Mouse (Mus musculus): ENCODE results near the gene Lfng. TPM values are rescaled to one million over a fixed set of nuclear protein-coding genes. Genes with fewer than 3 reads are reported as not detected.

Lfng gene
- polyA plus RNA-seq, 1 experiment from 2014 or later, result 16.9 TPM

DNA sequence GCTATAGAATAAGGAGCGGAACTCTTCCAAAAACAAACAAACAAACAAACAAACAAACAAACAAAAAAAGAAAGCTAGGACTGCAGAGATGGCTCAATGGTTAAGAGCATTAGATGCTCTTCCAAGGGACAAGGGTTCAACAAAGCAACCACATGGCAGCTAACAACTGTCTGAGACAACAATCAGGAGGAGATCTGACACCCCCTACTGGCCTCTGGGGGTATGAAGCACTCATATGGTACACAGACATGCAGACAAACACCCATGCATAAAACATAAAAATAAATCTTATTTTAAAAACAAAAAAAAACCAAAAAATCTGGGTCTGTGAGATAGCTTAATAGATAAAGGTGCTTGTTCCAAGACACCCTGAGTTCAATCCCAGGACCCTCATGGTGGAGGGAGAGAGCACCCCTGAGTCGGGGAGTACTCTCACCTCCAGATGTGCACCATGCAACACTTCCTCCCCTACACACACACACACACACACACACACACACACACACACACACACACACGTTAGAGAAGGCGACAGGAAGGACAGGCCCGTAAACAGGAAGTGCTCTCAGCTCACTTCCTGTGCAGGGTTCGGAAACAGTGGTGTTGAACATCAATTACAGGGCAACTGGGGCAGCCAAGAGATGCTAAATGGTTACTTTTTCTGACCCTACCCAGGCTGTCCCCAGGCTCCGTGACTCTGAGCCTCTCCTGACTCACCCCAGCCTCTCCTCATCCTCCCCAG, 29.4 kb downstream of the Lfng start:
- no peak for ATAC-seq (ENCODE audit: insufficient number of reproducible peaks, low FRiP score, low TSS enrichment, low read depth)
- Histone ChIP-seq H3K9ac (no peak overlapping the region), H3K27ac (no peak overlapping the region), H3K27me3 (no peaks in the 10 kb centered on the region), H3K4me1 (peaks cover 22% of the 10 kb centered on the region), H3K9me3 (no peaks in the 10 kb centered on the region), H3K4me2 (no peak overlapping the region), H3K4me3 (no peak overlapping the region), H3K36me3 (peaks cover 69% of the 10 kb centered on the region)
- 82% methylated on average over 7 of the region's 7 CpGs for WGBS

DNA sequence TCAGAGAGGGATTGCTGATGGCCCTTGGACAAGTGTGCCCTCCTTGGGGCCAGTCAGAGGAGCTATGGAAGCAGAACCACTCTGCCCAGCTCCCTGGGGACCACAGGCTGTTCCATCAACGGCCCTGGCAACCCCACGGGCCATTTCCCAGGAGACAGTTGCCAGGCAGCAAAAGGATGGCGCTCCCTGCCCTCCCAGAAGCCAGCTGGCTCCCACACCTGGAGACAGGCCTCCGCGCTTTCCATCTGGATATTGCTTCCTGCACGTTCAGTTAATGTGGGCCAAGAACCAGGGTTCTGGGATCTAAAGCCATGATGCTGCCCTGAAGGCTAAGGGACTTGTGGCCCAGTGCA, 29.9 kb downstream of the Lfng start:
- Histone ChIP-seq H3K27me3 (no peaks in the 10 kb centered on the region), H3K27ac (0 out of 2 replicates have a peak overlapping the region, but pooled peaks have one; percentile 29), H3K9me3 (no peaks in the 10 kb centered on the region), H3K36me3 (peaks cover 63% of the 10 kb centered on the region), H3K4me3 (no peak overlapping the region), H3K4me2 (no peak overlapping the region), H3K4me1 (peaks cover 28% of the 10 kb centered on the region), H3K9ac (no peak overlapping the region)
- 83% methylated on average over 6 of the region's 6 CpGs for WGBS
- no peak for ATAC-seq (ENCODE audit: insufficient number of reproducible peaks, low FRiP score, low TSS enrichment, low read depth)

DNA sequence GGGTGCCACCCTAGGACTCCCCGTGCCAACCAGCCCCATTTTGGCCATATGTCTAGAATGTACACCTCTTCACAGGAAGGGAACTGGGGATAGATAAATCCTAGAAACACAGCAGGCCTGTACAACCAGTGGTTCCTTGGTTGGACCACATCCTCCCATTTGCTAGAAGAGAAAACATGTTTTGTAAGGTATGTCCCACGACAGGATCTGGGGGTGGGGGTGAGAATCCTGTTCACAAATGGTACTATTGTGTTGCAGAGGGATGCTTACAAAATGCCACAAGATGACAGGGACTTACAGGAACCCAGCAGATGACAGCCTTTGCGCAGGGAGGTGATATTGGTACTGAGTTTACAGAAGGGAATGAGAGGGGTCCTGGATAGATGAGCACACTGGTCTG, 30.9 kb downstream of the Lfng start:
- Histone ChIP-seq H3K9me3 (no peaks in the 10 kb centered on the region), H3K4me1 (peaks cover 37% of the 10 kb centered on the region), H3K27me3 (no peaks in the 10 kb centered on the region), H3K27ac (no peak overlapping the region), H3K36me3 (peaks cover 54% of the 10 kb centered on the region), H3K4me2 (no peak overlapping the region), H3K4me3 (no peak overlapping the region), H3K9ac (0 out of 2 replicates have a peak overlapping the region, but pooled peaks have one; percentile 10)
- 88% methylated on average over 3 of the region's 3 CpGs for WGBS
- no peak for ATAC-seq (ENCODE audit: insufficient number of reproducible peaks, low FRiP score, low TSS enrichment, low read depth)

- no peak overlapping the region for H3K4me2 ChIP-seq
- H3K9me3 ChIP-seq, result no peaks in the 10 kb centered on the region
- H3K27ac ChIP-seq, result no peak overlapping the region
- H3K4me3 ChIP-seq, result no peak overlapping the region
- H3K27me3 ChIP-seq, result no peaks in the 10 kb centered on the region
- H3K9ac ChIP-seq, result no peak overlapping the region
- H3K36me3 ChIP-seq, result peaks cover 49% of the 10 kb centered on the region
- peaks cover 42% of the 10 kb centered on the region for H3K4me1 ChIP-seq
- no peak for ATAC-seq (ENCODE audit: insufficient number of reproducible peaks, low FRiP score, low TSS enrichment, low read depth)
- WGBS, result 91% methylated on average over 6 of the region's 6 CpGs
Measured at GRCm38 (mm10) chr5:140638484-140638883, 31.4 kb downstream of the Lfng start.

DNA sequence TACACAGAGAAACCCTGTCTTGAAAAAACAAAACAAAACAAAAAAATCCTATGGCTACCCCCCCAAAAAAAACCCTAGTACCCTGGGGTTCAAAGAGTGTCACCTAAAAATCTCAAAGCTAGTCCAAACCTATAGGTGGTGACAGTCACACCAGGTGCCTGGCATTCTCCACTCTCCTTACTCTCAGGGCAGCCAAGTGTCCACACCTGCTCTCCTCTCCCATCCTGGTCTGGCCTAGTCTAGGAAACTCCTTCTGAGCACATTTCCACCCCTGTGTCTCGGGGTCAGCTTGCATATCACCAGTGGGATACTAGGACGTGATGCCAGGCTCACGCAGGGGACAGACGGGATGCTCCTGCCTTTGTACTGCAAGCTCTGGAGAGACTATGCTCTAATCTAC, 32.2 kb downstream of the Lfng start:
- ATAC-seq (ENCODE audit: insufficient number of reproducible peaks, low FRiP score, low TSS enrichment, low read depth), result no peak
- Histone ChIP-seq H3K27me3 (no peaks in the 10 kb centered on the region), H3K36me3 (peaks cover 46% of the 10 kb centered on the region), H3K4me3 (no peak overlapping the region), H3K4me1 (peaks cover 47% of the 10 kb centered on the region), H3K4me2 (no peak overlapping the region), H3K9me3 (no peaks in the 10 kb centered on the region), H3K27ac (0 out of 2 replicates have a peak overlapping the region, but pooled peaks have one; percentile 93), H3K9ac (no peak overlapping the region)
- WGBS, result 90% methylated on average over 4 of the region's 4 CpGs

DNA sequence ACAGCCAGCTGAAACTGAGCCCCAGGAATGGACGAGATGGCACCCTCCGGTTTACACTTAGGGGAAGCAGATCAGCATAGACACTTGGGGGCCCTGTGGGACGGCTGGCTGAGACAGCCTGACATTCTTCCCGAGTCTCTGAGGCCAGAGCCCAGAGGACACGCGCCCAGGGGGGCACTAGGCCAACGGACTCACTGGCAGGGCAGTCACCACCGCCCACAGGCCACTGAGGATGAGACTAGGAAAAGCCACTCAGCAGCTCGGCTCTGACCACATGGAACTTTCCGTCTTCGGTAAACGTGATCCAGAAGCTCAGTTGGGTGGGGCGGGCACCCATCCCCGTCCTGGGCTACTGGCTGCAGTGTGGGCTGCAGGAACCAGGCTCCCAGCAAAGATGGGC, 32.8 kb downstream of the Lfng start:
- H3K4me1 ChIP-seq, result peaks cover 51% of the 10 kb centered on the region
- peak overlapping the region; percentile 93 for H3K27ac ChIP-seq
- WGBS, result 71% methylated on average over 14 of the region's 14 CpGs
- no peak for ATAC-seq (ENCODE audit: insufficient number of reproducible peaks, low FRiP score, low TSS enrichment, low read depth)
- no peaks in the 10 kb centered on the region for H3K27me3 ChIP-seq
- no peak overlapping the region for H3K9ac ChIP-seq
- no peaks in the 10 kb centered on the region for H3K9me3 ChIP-seq
- no peak overlapping the region for H3K4me2 ChIP-seq
- H3K36me3 ChIP-seq, result peaks cover 45% of the 10 kb centered on the region
- H3K4me3 ChIP-seq, result no peak overlapping the region

DNA sequence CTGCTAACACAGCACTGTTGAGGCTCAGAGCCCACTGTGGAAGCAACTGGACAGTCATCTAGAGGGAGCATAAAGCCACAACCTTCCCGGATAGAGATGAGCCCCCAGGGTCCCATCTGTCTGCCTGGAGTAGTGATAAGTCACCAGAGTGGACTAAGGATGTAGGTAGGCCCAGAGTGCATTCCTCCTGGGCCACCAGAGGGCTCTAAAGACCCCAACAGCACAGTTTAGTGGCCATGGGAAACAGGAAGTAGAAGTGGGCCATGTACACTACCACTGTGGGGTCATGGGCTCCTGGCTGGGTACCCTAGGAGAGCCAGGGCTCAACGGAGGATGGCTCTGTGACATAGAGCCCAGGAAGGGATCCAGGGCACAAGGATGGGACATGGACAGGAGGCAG, 33.7 kb downstream of the Lfng start:
- Histone ChIP-seq H3K27me3 (no peaks in the 10 kb centered on the region), H3K27ac (peak overlapping the region; percentile 93), H3K36me3 (peaks cover 38% of the 10 kb centered on the region), H3K4me2 (peak overlapping the region; percentile 35), H3K9ac (no peak overlapping the region), H3K4me3 (no peak overlapping the region), H3K9me3 (no peaks in the 10 kb centered on the region), H3K4me1 (peaks cover 60% of the 10 kb centered on the region)
- no peak for ATAC-seq (ENCODE audit: insufficient number of reproducible peaks, low FRiP score, low TSS enrichment, low read depth)
- 63% methylated on average over 2 of the region's 2 CpGs for WGBS

GRCm38 (mm10) chr5:140641254-140641928, 34.3 kb downstream of the Lfng start:
- Histone ChIP-seq H3K4me3 (0 out of 2 replicates have a peak overlapping the region, but pooled peaks have one; percentile 5), H3K36me3 (peaks cover 35% of the 10 kb centered on the region), H3K27me3 (no peaks in the 10 kb centered on the region), H3K27ac (peak overlapping the region; percentile 93), H3K4me2 (peak overlapping the region; percentile 35), H3K9me3 (no peaks in the 10 kb centered on the region), H3K9ac (0 out of 2 replicates have a peak overlapping the region, but pooled peaks have one; percentile 4), H3K4me1 (peaks cover 65% of the 10 kb centered on the region)
- ATAC-seq (ENCODE audit: insufficient number of reproducible peaks, low FRiP score, low TSS enrichment, low read depth), result peak; percentile 80
- 27% methylated on average over 10 of the region's 10 CpGs for WGBS

DNA sequence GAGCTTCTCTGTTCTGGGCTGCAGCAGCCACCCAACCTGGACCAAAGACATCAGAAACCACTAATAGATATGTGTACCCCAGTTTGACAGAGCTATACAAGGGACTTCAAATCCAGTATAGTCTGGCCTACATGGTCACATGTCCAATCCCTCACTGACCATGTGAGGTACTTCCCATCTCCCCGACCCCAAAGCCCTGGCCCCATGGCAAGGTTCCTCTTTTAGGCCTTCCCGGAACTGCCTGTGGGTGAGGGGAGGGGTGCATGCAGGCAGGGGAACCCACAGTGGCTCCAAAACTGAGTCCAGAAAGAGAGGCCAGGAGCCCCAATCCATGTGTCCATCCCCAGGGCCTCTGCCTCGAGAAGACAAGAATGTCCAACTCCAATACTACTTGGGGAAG, 35.0 kb downstream of the Lfng start:
- no peak overlapping the region for H3K4me3 ChIP-seq
- ATAC-seq (ENCODE audit: insufficient number of reproducible peaks, low FRiP score, low TSS enrichment, low read depth), result no peak
- 48% methylated on average over 3 of the region's 3 CpGs for WGBS
- H3K36me3 ChIP-seq, result peaks cover 31% of the 10 kb centered on the region
- 0 out of 2 replicates have a peak overlapping the region, but pooled peaks have one; percentile 6 for H3K4me2 ChIP-seq
- no peaks in the 10 kb centered on the region for H3K9me3 ChIP-seq
- H3K4me1 ChIP-seq, result peaks cover 72% of the 10 kb centered on the region
- no peak overlapping the region for H3K9ac ChIP-seq
- H3K27me3 ChIP-seq, result no peaks in the 10 kb centered on the region
- peak overlapping the region; percentile 93 for H3K27ac ChIP-seq

- H3K36me3 ChIP-seq, result peaks cover 15% of the 10 kb centered on the region
- H3K27me3 ChIP-seq, result no peaks in the 10 kb centered on the region
- H3K9ac ChIP-seq, result no peak overlapping the region
- no peak overlapping the region for H3K27ac ChIP-seq
- H3K4me3 ChIP-seq, result no peak overlapping the region
- WGBS, result 88% methylated on average over 6 of the region's 6 CpGs
- ATAC-seq (ENCODE audit: insufficient number of reproducible peaks, low FRiP score, low TSS enrichment, low read depth), result no peak
- peaks cover 84% of the 10 kb centered on the region for H3K4me1 ChIP-seq
- no peak overlapping the region for H3K4me2 ChIP-seq
- H3K9me3 ChIP-seq, result no peaks in the 10 kb centered on the region
Measured at GRCm38 (mm10) chr5:140644263-140644662, 37.1 kb downstream of the Lfng start.

DNA sequence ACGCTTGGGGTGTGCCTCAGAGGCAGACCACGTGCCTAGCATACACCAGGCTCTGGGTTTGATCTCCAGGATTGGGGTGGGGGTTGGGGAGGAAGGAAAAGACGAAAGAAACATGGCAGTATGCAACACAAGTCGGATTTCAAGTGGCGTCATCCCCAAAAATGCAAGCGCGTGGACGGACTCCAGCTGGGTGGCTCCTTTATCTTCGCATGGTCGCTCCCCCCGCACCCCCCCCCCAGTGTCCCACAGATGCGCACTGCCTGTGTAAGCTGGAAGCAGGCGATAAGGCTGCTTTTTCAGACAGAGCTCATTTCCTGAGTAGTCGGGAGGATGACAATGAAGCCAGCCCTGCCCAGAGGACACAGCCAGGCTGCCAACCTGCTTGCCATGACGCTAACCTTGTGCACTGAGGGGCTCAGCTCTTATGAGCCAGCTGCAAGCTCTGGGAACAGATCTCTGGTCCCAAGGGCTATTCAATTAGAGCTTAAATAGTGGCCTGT, 37.6 kb downstream of the Lfng start:
- H3K4me3 ChIP-seq, result no peak overlapping the region
- no peak overlapping the region for H3K27ac ChIP-seq
- peaks cover 15% of the 10 kb centered on the region for H3K36me3 ChIP-seq
- peaks cover 84% of the 10 kb centered on the region for H3K4me1 ChIP-seq
- H3K27me3 ChIP-seq, result no peaks in the 10 kb centered on the region
- no peaks in the 10 kb centered on the region for H3K9me3 ChIP-seq
- no peak for ATAC-seq (ENCODE audit: insufficient number of reproducible peaks, low FRiP score, low TSS enrichment, low read depth)
- no peak overlapping the region for H3K4me2 ChIP-seq
- 82% methylated on average over 15 of the region's 15 CpGs for WGBS
- H3K9ac ChIP-seq, result no peak overlapping the region

- Histone ChIP-seq H3K36me3 (peaks cover 12% of the 10 kb centered on the region), H3K27me3 (no peaks in the 10 kb centered on the region), H3K4me2 (no peak overlapping the region), H3K27ac (no peak overlapping the region), H3K4me3 (no peak overlapping the region), H3K9ac (no peak overlapping the region), H3K4me1 (peaks cover 77% of the 10 kb centered on the region), H3K9me3 (no peaks in the 10 kb centered on the region)
- ATAC-seq (ENCODE audit: insufficient number of reproducible peaks, low FRiP score, low TSS enrichment, low read depth), result no peak
- 94% methylated on average over 4 of the region's 4 CpGs for WGBS
Measured at GRCm38 (mm10) chr5:140645454-140645853, 38.3 kb downstream of the Lfng start.
